Mouse (Mus musculus): ENCODE data around the gene Olfr720.

Olfr720 gene

GRCm38 (mm10) chr14:14186738-14187137, at the start of gene Olfr720:
Gene Olfr720 (minus strand): TSS chr14:14186838.
- no peak for DNase-seq (ENCODE audit: low read depth, low spot score)

Data from retina, postnatal 7 days (tissue).